Mouse (Mus musculus) thymus, adult 2 months (tissue): ENCODE measurements around the gene Serpinb1a. TPM values are rescaled to one million over a fixed set of nuclear protein-coding genes. Genes with fewer than 3 reads are reported as not detected.

Experiments used
- DNase-seq: peaks from one replicate; pipeline ENCODE4 v3.0.0; 2021
- H3K27ac ChIP-seq: fragments of 200-500 bp; 2 replicates; pipeline ENCODE4 v1.5.1; 2012; ENCODE audit warnings: low read length, control low read depth; ENCODE audit not compliant: control insufficient read depth, insufficient read depth
- H3K27me3 ChIP-seq: fragments of 200-500 bp; 2 replicates; pipeline ENCODE4 v1.6.1; 2012; ENCODE audit warnings: mild to moderate bottlenecking, low read length, moderate library complexity, mixed read lengths; ENCODE audit not compliant: control insufficient read depth, insufficient read depth
- H3K36me3 ChIP-seq: fragments of 200-500 bp; 2 replicates; pipeline ENCODE4 v1.6.1; 2012; ENCODE audit warnings: mild to moderate bottlenecking, low read length, moderate library complexity; ENCODE audit not compliant: control insufficient read depth, insufficient read depth
- H3K4me1 ChIP-seq: fragments of 200-500 bp; replicated peaks from 2 replicates; pipeline ENCODE4 v1.6.1; 2012; ENCODE audit warnings: low read length; ENCODE audit not compliant: control insufficient read depth, insufficient read depth
- H3K4me3 ChIP-seq: fragments of 200-500 bp; 2 replicates; pipeline ENCODE4 v1.5.1; 2012; ENCODE audit warnings: mild to moderate bottlenecking, low read length, control low read depth, moderate library complexity; ENCODE audit not compliant: control insufficient read depth, insufficient read depth
- CTCF ChIP-seq: fragments of 200-500 bp; IDR thresholded peaks from 2 replicates; pipeline ENCODE4 v1.5.1; 2012; ENCODE audit warnings: mild to moderate bottlenecking, control low read depth, low read length, moderate library complexity, borderline replicate concordance; ENCODE audit not compliant: control insufficient read depth, poor library complexity, insufficient read depth; ENCODE audit errors: extremely low read depth
- POLR2A ChIP-seq: fragments of 200-500 bp; IDR thresholded peaks from 2 replicates; pipeline ENCODE4 v1.6.1; 2012; ENCODE audit warnings: mild to moderate bottlenecking, low read length, control low read depth, moderate library complexity; ENCODE audit not compliant: control insufficient read depth, poor library complexity, insufficient read depth; ENCODE audit errors: extremely low read depth
- WGBS: fragments of 180-500 bp; shearing (Covaris S2); methylation state at CpG from one replicate; pipeline ENCODE4 v1.1.7; 2018; 5-methylcytosine and 5-hydroxymethylcytosine counted together
- polyA plus RNA-seq: library from polyadenylated mRNA; depleted of rRNA; stranded (reverse); fragments of >200 nt; gene quantifications from 2 replicates; pipeline ENCODE4 v1.2.3, GENCODE M21; 2012

Serpinb1a gene
- polyA plus RNA-seq, 1 experiment, result 11.6 TPM

DNA sequence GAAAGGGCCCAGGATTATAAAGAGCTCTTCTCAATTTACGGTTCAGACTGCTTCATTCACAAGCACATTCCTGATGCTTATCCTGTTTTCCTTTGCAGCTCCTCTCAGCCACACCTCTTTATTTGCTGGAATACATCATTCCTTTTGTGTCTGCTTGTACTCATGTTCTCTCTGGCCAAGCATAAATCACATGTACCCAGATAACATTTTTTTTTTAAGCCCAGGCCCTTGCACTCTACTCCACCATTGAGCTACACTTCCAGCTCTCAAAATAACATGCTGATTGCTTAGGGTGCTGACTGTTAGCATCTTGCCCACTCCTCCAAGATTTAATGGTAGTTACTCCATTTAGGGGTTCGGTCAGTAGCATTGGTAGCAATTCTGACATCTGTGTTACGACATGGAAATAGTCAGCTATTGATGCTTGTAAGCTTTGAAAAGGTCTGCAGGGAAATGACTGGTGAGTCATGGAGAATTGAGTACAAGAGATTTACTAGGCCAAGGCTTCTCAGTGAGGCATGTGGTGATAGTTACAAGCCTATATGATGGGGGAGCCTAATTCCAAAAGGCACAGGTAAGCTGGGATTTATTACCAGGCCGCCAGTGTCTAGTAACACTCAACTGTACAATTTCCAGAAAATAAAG is 47.2 kb downstream of the Serpinb1a start:
- DNase-seq, result no peak
- Histone ChIP-seq H3K36me3 (peaks cover 20% of the 10 kb centered on the region), H3K27me3 (no peaks in the 10 kb centered on the region), H3K4me1 (peaks cover 7% of the 10 kb centered on the region), H3K4me3 (no peak overlapping the region), H3K27ac (no peak overlapping the region)
- 95% methylated on average over 4 of the region's 4 CpGs for WGBS
- TF ChIP-seq POLR2A, result no peak

DNA sequence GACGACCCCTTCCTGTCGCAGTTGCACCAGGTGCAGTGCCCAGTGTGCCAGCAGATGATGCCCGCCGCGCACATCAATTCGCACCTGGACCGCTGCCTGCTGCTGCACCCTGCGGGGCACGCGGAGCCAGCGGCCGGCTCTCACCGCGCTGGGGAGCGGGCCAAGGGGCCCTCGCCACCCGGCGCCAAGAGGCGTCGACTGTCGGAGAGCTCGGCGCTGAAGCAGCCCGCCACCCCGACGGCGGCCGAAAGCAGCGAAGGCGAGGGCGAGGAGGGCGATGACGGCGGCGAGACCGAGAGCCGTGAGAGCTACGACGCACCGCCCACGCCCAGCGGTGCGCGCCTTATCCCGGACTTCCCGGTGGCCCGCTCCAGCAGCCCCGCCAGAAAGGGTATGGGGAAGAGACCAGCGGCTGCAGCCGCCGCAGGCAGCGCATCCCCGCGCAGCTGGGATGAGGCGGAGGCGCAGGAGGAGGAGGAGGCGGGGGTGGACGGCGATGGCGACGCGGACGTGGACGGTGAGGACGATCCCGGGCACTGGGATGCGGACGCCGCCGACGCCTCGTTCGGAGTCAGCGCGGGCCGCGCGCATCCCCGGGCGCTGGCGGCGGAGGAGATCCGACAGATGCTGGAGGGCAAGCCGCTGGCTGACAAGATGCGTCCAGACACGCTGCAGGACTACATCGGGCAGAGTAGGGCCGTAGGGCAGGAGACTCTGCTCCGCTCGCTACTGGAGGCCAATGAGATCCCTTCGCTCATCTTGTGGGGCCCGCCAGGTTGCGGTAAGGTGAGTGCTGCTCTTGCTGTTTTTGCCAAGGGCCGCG is 48.5 kb downstream of the Serpinb1a start, which contains the start of gene D930007J09Rik:
D930007J09Rik (minus strand) TSS at position 591 of the 823 bp plus-strand sequence.
- no peak within 1 kb of the TSS for H3K27ac ChIP-seq
- H3K36me3 ChIP-seq, result peaks cover 11% of the 10 kb centered on the region
- under 1% methylated on average over 95 of the region's 95 CpGs for WGBS
- peak within 1 kb of the TSS; percentile 66 for H3K4me3 ChIP-seq
- TF ChIP-seq CTCF (no peak), POLR2A (no peak)
- DNase-seq, result no peak
- H3K4me1 ChIP-seq, result peaks cover 7% of the 10 kb centered on the region
- H3K27me3 ChIP-seq, result no peaks in the 10 kb centered on the region

DNA sequence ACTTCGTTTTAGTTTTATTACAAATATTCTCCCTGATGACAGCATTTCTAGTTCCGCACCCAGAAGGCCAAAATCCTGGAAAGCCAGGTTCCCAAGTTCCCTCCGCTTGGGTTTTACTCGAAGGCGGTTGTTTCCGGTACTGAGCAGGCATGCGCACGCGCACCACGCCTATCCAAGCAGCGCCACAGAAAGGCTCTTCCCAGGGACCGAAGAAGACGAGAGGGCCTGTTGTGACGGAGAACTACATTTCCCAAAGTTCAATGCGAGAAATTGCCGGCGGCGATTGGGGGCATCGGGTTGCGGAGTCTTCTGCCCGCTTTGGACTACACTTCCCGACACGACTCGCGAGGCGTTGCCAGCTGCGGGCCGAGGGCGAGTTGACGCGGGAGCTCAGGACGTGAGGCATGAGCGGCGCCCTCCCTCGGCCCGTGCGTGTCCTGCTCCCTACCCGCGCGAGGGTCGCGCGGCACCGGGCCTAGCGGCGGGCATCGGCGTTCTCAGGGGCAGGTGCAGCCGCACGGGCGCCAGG is 49.2 kb downstream of the Serpinb1a start, which contains the start of gene Wrnip1:
Wrnip1 (plus strand) TSS at position 346 of the 529 bp plus-strand sequence.
- under 1% methylated on average over 51 of the region's 51 CpGs for WGBS

DNA sequence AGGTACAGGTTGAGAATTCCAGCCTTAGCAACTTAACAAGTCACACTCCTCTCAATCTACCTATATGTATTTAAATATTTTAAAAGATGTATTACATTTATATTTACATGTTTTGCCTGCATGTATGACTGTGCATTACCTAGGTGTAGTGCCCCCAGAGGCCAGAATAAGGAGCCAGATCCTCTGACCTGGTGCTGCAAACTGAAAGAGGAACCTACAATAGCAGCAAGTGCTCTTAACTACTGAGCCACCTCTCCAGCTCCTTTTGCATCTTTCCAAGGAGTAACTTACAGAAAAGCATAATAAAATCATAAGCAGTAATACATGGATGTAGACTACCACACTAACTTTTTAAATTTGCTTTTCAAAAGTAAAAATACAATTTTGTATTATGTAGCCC is 50.1 kb downstream of the Serpinb1a start:
- Histone ChIP-seq H3K27ac (no peak overlapping the region), H3K4me3 (no peak overlapping the region), H3K27me3 (no peaks in the 10 kb centered on the region), H3K36me3 (no peaks in the 10 kb centered on the region), H3K4me1 (peaks cover 7% of the 10 kb centered on the region)
- peak; percentile 41 for DNase-seq
- no peak for TF ChIP-seq POLR2A
- TF ChIP-seq CTCF, result no peak

More for the DNA sequence above, 49.2 kb downstream of the Serpinb1a start, which contains the start of gene Wrnip1:
- TF ChIP-seq POLR2A, result peak; percentile 68
- TF ChIP-seq CTCF, result 0 out of 2 replicates have a peak, but pooled peaks have one; percentile 11
- Histone ChIP-seq H3K27me3 (no peaks in the 10 kb centered on the region), H3K4me3 (peak within 1 kb of the TSS; percentile 66), H3K36me3 (peaks cover 6% of the 10 kb centered on the region), H3K27ac (no peak within 1 kb of the TSS), H3K4me1 (peaks cover 7% of the 10 kb centered on the region)
- peak; percentile 94 for DNase-seq

DNA sequence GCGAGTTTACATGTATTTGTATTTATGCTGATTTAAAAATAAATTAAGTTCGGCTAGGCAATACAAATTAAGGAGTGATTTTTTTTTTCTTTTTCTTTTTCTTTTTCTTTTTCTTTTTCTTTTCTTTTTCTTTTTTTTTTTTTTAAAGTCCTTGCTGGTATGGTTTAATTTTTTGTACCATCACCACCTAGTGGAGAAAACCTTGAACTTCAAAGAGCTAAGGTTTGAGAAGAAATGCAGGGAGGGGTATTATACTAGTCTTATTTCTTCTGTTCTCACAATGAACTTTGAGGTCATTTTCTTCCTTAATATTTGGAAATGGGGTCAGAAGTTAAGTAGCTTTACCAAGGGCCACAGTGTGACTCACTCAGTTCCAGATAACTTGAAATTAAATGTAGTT is 51.9 kb downstream of the Serpinb1a start:
- Histone ChIP-seq H3K27me3 (no peaks in the 10 kb centered on the region), H3K4me1 (peaks cover 7% of the 10 kb centered on the region), H3K4me3 (no peak overlapping the region), H3K36me3 (no peaks in the 10 kb centered on the region), H3K27ac (no peak overlapping the region)
- 68% methylated on average over 2 of the region's 2 CpGs for WGBS
- TF ChIP-seq POLR2A (no peak), CTCF (no peak)
- no peak for DNase-seq

DNA sequence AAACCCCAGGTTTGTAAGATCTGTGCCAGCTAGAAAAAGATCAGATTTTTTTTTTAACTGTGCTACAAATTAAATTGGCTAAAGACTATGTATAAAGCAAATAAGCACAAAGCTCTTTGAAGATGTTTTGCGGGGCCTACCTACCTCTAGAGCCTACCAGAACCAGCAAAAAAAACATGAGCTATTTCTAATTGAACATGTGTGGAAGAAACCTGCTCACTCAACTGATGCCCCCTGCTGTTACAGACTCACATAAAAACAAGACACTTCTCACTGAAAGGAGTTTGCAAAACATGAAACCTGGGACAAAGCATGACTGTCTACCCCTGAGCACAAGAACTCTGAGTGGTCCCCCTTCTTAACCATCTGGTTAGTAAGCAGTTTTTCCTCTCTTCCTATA is 53.9 kb downstream of the Serpinb1a start:
- TF ChIP-seq CTCF, result no peak
- TF ChIP-seq POLR2A, result no peak
- no peak overlapping the region for H3K4me3 ChIP-seq
- no peak for DNase-seq
- H3K27ac ChIP-seq, result no peak overlapping the region
- H3K27me3 ChIP-seq, result no peaks in the 10 kb centered on the region
- no peaks in the 10 kb centered on the region for H3K36me3 ChIP-seq
- no peaks in the 10 kb centered on the region for H3K4me1 ChIP-seq
- WGBS, result 94% methylated on average over 1 of the region's 1 CpGs
